Mouse (Mus musculus) embryonic facial prominence, embryonic 13.5 days (tissue): ENCODE results near the gene Cdhr1. TPM values are rescaled to one million over a fixed set of nuclear protein-coding genes. Genes with fewer than 3 reads are reported as not detected.

Experiments
- ATAC-seq: fragments of 200-750 bp; cut with Nextera tagmentation; 2 replicates; pipeline ENCODE4 v1.8.0; 2017; ENCODE audit warnings: low read depth; ENCODE audit not compliant: insufficient number of reproducible peaks, insufficient read depth, low FRiP score, low TSS enrichment
- H3K27ac ChIP-seq: fragments of 300-500 bp; sonication (generic); 2 replicates; pipeline ENCODE4 v1.5.1; 2015; ENCODE audit warnings: moderate library complexity, mild to moderate bottlenecking, inconsistent platforms
- H3K27me3 ChIP-seq: fragments of 300-500 bp; sonication (generic); 2 replicates; pipeline ENCODE4 v1.6.1; 2015; ENCODE audit warnings: mild to moderate bottlenecking, inconsistent platforms
- H3K36me3 ChIP-seq: fragments of 300-500 bp; sonication (generic); 2 replicates; pipeline ENCODE4 v1.6.1; 2015; ENCODE audit warnings: mild to moderate bottlenecking, inconsistent platforms
- H3K4me1 ChIP-seq: fragments of 300-500 bp; sonication (generic); 2 replicates; pipeline ENCODE4 v1.6.1; 2015; ENCODE audit warnings: inconsistent platforms
- H3K4me2 ChIP-seq: fragments of 300-500 bp; sonication (generic); 2 replicates; pipeline ENCODE4 v1.6.1; 2015; ENCODE audit warnings: moderate library complexity, mild to moderate bottlenecking, inconsistent platforms
- H3K4me3 ChIP-seq: fragments of 300-500 bp; sonication (generic); 2 replicates; pipeline ENCODE4 v1.5.1; 2015; ENCODE audit warnings: mild to moderate bottlenecking, inconsistent platforms
- H3K9ac ChIP-seq: fragments of 300-500 bp; sonication (generic); 2 replicates; pipeline ENCODE4 v1.6.1; 2015; ENCODE audit warnings: mild to moderate bottlenecking, inconsistent platforms
- H3K9me3 ChIP-seq: fragments of 300-500 bp; sonication (generic); 2 replicates; pipeline ENCODE4 v1.6.1; 2016; ENCODE audit warnings: inconsistent platforms
- WGBS: fragments of 180-500 bp; shearing (Covaris S2); methylation state at CpG from one replicate; pipeline ENCODE4 v1.1.7; 2015; ENCODE audit warnings: mixed read lengths; 5-methylcytosine and 5-hydroxymethylcytosine counted together
- polyA plus RNA-seq: library from polyadenylated mRNA; unstranded; fragments of >200 nt; fragmentation: Nextera tagmentation; extraction: Ambion mirVana; gene quantifications from 2 replicates; pipeline ENCODE4 v1.2.1, GENCODE M21; 2015

The Cdhr1 gene
- polyA plus RNA-seq, 1 experiment from 2014 or later, result 0.60 TPM

DNA sequence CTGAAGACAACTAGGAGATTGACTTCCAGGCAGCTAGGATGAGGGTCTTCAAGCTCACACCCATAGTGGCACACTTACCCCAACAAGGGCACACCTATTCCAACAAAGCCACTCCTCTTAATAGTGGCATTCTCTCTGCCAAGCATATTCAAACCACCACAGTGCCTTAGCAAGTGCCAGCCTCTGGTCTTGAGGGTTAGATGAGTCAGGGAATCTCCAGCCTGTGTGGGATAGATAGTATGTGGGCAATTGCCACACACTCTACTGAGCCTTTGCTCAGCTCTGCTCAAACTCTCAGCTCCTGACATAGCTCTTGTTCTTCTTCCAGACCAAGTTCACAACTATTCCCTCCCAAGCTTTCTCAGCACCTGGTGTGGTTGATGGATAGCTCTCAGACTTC, 13.2 kb upstream of the Cdhr1 start:
- H3K36me3 ChIP-seq, result no peaks in the 10 kb centered on the region
- no peaks in the 10 kb centered on the region for H3K27me3 ChIP-seq
- no peak overlapping the region for H3K9ac ChIP-seq
- H3K4me1 ChIP-seq, result no peaks in the 10 kb centered on the region
- no peak for ATAC-seq
- no peak overlapping the region for H3K27ac ChIP-seq
- no peaks in the 10 kb centered on the region for H3K9me3 ChIP-seq
- H3K4me2 ChIP-seq, result no peak overlapping the region
- no peak overlapping the region for H3K4me3 ChIP-seq

GRCm38 (mm10) chr14:37110456-37110855, 12.3 kb upstream of the Cdhr1 start:
- no peak overlapping the region for H3K4me3 ChIP-seq
- no peak overlapping the region for H3K9ac ChIP-seq
- ATAC-seq, result no peak

GRCm38 (mm10) chr14:37109975-37110374, 11.8 kb upstream of the Cdhr1 start:
- 69% methylated on average over 9 of the region's 9 CpGs for whole genome bisulfite sequencing
- no peak for ATAC-seq
- H3K27ac ChIP-seq, result no peak overlapping the region
- H3K4me1 ChIP-seq, result peaks cover 8% of the 10 kb centered on the region; the same call in 1 of the 2 replicates
- no peak overlapping the region for H3K4me2 ChIP-seq
- no peaks in the 10 kb centered on the region for H3K36me3 ChIP-seq
- no peak overlapping the region for H3K9ac ChIP-seq
- H3K9me3 ChIP-seq, result no peaks in the 10 kb centered on the region
- no peaks in the 10 kb centered on the region for H3K27me3 ChIP-seq
- no peak overlapping the region for H3K4me3 ChIP-seq

More at GRCm38 (mm10) chr14:37110456-37110855, 12.3 kb upstream of the Cdhr1 start:
- Histone ChIP-seq H3K27ac (no peak overlapping the region), H3K4me2 (no peak overlapping the region), H3K4me1 (peaks cover 7% of the 10 kb centered on the region; the same call in 1 of the 2 replicates), H3K36me3 (no peaks in the 10 kb centered on the region), H3K9me3 (no peaks in the 10 kb centered on the region), H3K27me3 (no peaks in the 10 kb centered on the region)
- 91% methylated on average over 2 of the region's 2 CpGs for WGBS

DNA sequence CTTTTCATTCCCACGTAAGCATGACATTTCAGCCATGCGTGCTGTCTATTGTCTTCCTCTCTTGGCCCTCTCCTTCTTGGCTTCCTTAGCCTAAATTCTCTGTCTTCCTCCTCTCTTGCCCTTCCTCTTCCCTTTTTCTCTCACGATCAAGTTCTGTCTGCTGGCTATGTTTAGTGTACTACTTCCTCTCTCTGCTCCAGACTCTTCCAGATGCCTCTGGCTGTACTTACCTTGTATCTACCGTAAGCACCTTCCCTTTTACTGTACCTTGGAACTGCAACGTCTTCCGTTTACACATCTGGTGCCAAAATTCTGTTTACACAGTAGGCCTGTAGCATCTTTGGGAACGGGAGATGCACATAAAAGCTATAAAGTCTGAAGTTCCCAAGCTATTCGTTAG, 11.3 kb upstream of the Cdhr1 start:
- Histone ChIP-seq H3K4me3 (no peak overlapping the region), H3K9me3 (no peaks in the 10 kb centered on the region), H3K27ac (no peak overlapping the region), H3K27me3 (no peaks in the 10 kb centered on the region), H3K36me3 (no peaks in the 10 kb centered on the region), H3K4me1 (peaks cover 8% of the 10 kb centered on the region; the same call in 1 of the 2 replicates), H3K9ac (no peak overlapping the region), H3K4me2 (no peak overlapping the region)
- no peak for ATAC-seq
- WGBS, result 79% methylated on average over 8 of the region's 8 CpGs

GRCm38 (mm10) chr14:37105846-37106245, 7.7 kb upstream of the Cdhr1 start:
- no peak overlapping the region for H3K4me3 ChIP-seq
- H3K4me1 ChIP-seq, result peaks cover 8% of the 10 kb centered on the region; the same call in 1 of the 2 replicates
- no peaks in the 10 kb centered on the region for H3K9me3 ChIP-seq
- no peak overlapping the region for H3K4me2 ChIP-seq
- H3K27me3 ChIP-seq, result no peaks in the 10 kb centered on the region
- no peak overlapping the region for H3K27ac ChIP-seq
- H3K9ac ChIP-seq, result no peak overlapping the region
- 44% methylated on average over 7 of the region's 7 CpGs for WGBS
- no peaks in the 10 kb centered on the region for H3K36me3 ChIP-seq
- ATAC-seq, result no peak

DNA sequence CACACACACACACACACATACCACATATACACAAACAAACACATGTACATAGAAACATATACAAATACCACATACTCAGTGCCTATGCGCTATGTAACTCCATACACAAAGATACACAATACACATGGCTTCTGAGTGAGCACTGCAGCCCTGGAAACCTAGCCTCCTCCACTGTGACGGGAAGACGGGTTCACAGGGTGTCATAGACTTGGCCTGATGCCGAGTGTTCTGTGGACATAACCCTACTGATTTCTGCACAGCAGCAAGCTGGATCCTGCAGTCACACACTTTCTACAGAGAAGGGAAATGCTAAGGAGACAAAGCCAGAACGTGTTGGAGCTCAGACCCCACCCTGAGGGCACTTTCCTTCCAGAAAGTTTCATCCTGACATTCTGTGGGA, 6.6 kb upstream of the Cdhr1 start:
- whole genome bisulfite sequencing, result 56% methylated on average over 5 of the region's 5 CpGs
- ATAC-seq, result no peak; the same call in 1 of the 2 replicates
- H3K27me3 ChIP-seq, result peaks cover 4% of the 10 kb centered on the region; the same call in 1 of the 2 replicates
- peaks cover 8% of the 10 kb centered on the region; the same call in 1 of the 2 replicates for H3K4me1 ChIP-seq
- no peak overlapping the region for H3K4me3 ChIP-seq
- no peak overlapping the region for H3K9ac ChIP-seq
- H3K9me3 ChIP-seq, result no peaks in the 10 kb centered on the region
- no peak overlapping the region for H3K27ac ChIP-seq
- no peak overlapping the region for H3K4me2 ChIP-seq
- H3K36me3 ChIP-seq, result no peaks in the 10 kb centered on the region

DNA sequence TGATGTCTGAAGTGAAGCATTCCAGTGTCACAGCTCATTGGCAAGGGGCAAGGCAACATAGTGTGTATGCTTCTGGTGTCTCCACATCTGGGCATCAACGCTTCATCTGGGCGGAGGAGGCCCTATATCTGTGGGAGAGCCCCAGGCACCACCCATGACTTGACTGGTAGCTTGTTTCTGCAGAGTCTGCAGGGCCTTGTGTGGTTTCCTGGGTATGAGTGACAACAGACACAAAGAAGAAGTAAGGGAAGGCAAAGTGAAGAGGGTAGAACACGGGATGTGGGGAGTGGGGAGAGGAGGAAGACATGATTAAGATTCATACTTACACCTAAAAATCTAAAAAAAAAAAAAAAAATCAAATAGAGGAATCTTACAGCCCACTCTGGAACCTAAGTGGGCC, 4.3 kb upstream of the Cdhr1 start:
- no peak overlapping the region for H3K4me2 ChIP-seq
- no peak for ATAC-seq
- 81% methylated on average over 3 of the region's 3 CpGs for WGBS

GRCm38 (mm10) chr14:37101531-37101930, 3.4 kb upstream of the Cdhr1 start:
- H3K4me1 ChIP-seq, result peaks cover 14% of the 10 kb centered on the region
- no peak for ATAC-seq
- no peaks in the 10 kb centered on the region for H3K36me3 ChIP-seq
- H3K9ac ChIP-seq, result no peak overlapping the region
- H3K4me3 ChIP-seq, result no peak overlapping the region
- no peak overlapping the region for H3K27ac ChIP-seq
- H3K9me3 ChIP-seq, result no peaks in the 10 kb centered on the region
- H3K4me2 ChIP-seq, result no peak overlapping the region
- peaks cover 36% of the 10 kb centered on the region for H3K27me3 ChIP-seq
- WGBS, result 75% methylated on average over 5 of the region's 5 CpGs

More for the DNA sequence above, 4.3 kb upstream of the Cdhr1 start:
- Histone ChIP-seq H3K4me3 (no peak overlapping the region), H3K27me3 (peaks cover 27% of the 10 kb centered on the region), H3K9me3 (no peaks in the 10 kb centered on the region), H3K9ac (no peak overlapping the region), H3K36me3 (no peaks in the 10 kb centered on the region), H3K4me1 (peaks cover 14% of the 10 kb centered on the region), H3K27ac (no peak overlapping the region)

GRCm38 (mm10) chr14:37095556-37095955, 2.6 kb downstream of the Cdhr1 start:
- Histone ChIP-seq H3K27ac (no peak overlapping the region), H3K9me3 (no peaks in the 10 kb centered on the region), H3K36me3 (no peaks in the 10 kb centered on the region), H3K4me1 (peaks cover 6% of the 10 kb centered on the region), H3K4me3 (no peak overlapping the region), H3K4me2 (no peak overlapping the region), H3K27me3 (peaks cover 43% of the 10 kb centered on the region), H3K9ac (no peak overlapping the region)
- ATAC-seq, result no peak
- 83% methylated on average over 4 of the region's 4 CpGs for WGBS

DNA sequence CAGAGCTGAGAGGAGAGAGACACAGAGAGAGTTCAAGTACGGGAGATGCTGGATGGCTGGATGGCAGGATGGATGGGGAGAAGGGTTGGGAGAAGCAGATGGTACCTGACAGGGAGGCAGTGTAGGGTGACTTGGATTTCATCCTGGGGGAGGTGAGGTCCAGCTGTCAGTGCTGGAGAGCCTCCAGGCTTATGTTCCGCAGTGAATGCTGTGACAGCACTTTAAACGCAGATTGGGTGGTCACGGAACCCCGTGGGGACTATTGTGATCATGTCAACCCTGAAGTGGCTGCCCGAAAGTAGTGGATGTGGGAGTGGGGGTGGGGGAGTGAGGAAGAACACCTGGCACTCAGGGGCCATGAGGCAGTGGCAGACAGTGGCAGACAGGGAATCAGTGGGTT, 3.7 kb downstream of the Cdhr1 start:
- no peaks in the 10 kb centered on the region for H3K9me3 ChIP-seq
- WGBS, result 64% methylated on average over 6 of the region's 6 CpGs

DNA sequence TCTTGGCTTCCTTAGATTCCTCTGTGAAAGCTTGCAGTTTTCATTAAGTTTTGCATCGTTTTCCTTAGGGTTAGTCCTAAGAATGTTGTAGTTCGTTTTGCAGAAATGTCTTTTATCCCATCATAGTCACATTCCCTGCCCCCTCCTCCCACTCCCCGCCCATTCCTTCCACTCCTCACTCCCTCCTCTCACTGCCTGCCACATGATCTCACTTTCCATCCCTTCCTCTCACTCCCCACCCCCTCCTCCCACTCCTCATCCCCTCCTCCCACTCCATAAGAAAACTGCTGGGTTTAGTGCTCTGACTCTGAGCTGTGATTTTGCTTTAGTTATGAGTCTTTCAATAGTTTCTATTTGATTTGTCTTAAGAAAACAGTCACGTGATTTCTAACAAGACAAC, 14.4 kb downstream of the Cdhr1 start:
- Histone ChIP-seq H3K4me3 (no peak overlapping the region), H3K4me1 (no peaks in the 10 kb centered on the region), H3K27me3 (no peaks in the 10 kb centered on the region), H3K9me3 (no peaks in the 10 kb centered on the region), H3K9ac (no peak overlapping the region), H3K36me3 (no peaks in the 10 kb centered on the region), H3K27ac (no peak overlapping the region), H3K4me2 (no peak overlapping the region)
- WGBS, result 46% methylated on average over 4 of the region's 4 CpGs
- no peak for ATAC-seq

More for the DNA sequence above, 3.7 kb downstream of the Cdhr1 start:
- peaks cover 6% of the 10 kb centered on the region for H3K4me1 ChIP-seq
- ATAC-seq, result no peak
- H3K27me3 ChIP-seq, result peaks cover 36% of the 10 kb centered on the region
- H3K27ac ChIP-seq, result no peak overlapping the region
- H3K4me2 ChIP-seq, result no peak overlapping the region
- no peak overlapping the region for H3K9ac ChIP-seq
- H3K4me3 ChIP-seq, result no peak overlapping the region
- H3K36me3 ChIP-seq, result no peaks in the 10 kb centered on the region

DNA sequence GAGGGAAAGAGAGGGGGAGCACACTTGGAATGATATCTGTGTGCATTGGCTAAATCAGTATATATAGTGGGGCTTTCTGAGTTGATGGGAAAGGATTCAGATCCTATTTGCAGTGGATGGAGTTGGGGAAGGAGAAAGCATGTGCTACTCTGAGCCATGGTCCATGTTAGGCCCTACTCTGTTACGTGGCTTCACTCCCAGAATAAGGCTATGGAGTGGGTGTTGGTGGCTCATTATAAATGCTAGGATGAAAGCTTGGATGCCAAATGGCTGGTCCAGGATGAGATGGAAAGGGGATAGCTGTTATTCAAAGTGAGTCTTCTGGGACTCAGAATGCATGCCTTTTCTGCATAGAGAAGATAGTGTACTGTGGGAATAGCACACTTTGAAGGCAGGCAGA, 17.4 kb downstream of the Cdhr1 start:
- Histone ChIP-seq H3K36me3 (no peaks in the 10 kb centered on the region), H3K27ac (no peak overlapping the region), H3K9ac (no peak overlapping the region), H3K27me3 (no peaks in the 10 kb centered on the region), H3K4me1 (no peaks in the 10 kb centered on the region), H3K4me2 (no peak overlapping the region), H3K4me3 (no peak overlapping the region), H3K9me3 (no peaks in the 10 kb centered on the region)
- ATAC-seq, result no peak
- 92% methylated on average over 1 of the region's 1 CpGs for WGBS

- H3K9me3 ChIP-seq, result no peaks in the 10 kb centered on the region
- no peak overlapping the region for H3K4me3 ChIP-seq
- no peak overlapping the region for H3K9ac ChIP-seq
- H3K27me3 ChIP-seq, result no peaks in the 10 kb centered on the region
- H3K4me2 ChIP-seq, result no peak overlapping the region
- H3K4me1 ChIP-seq, result no peaks in the 10 kb centered on the region
- H3K27ac ChIP-seq, result no peak overlapping the region
- H3K36me3 ChIP-seq, result no peaks in the 10 kb centered on the region
- ATAC-seq, result no peak
- WGBS, result 16% methylated on average over 9 of the region's 9 CpGs
Observed at GRCm38 (mm10) chr14:37068516-37068915, 29.6 kb downstream of the Cdhr1 start.
